In genomic region chr7:113206644-113207470, GRCm38 (mm10) we compare ENCODE assay signal across 8 mouse cellular contexts. TPM values are rescaled to one million over a fixed set of nuclear protein-coding genes. Genes with fewer than 3 reads are reported as not detected.
DNase-seq lines count a peak whose midpoint lies in the region; ATAC-seq and TF ChIP-seq lines count a peak whose summit lies in the region.

TSS of gene Arntl (plus strand) at chr7:113207465.

- peak within 1 kb of the TSS; percentile 87 for H3K4me2 ChIP-seq in hindbrain, embryonic 12.5 days (replicated peaks)

- under 1% methylated on average over 52 of the region's 52 CpGs for WGBS in hindbrain, embryonic 12.5 days

- DNase-seq in Patski (ENCODE audit: low read depth, low spot score), result peak; percentile 100
- DNase-seq in cerebellum, postnatal 10 days, result peak; percentile 98 to 99
- DNase-seq in frontal cortex, postnatal 10 days (ENCODE audit: low spot score in 2 of 2), result peak; percentile 95 to 97
- DNase-seq in layer of hippocampus, postnatal 14 days (ENCODE audit: low spot score in 2 of 2), result peak; percentile 95 to 99
- DNase-seq in lung, postnatal 14 days, result peak; percentile 93
- peak; percentile 100 for DNase-seq in retina, adult 2 months (ENCODE audit: low read depth, low spot score)
- peak; percentile 89 to 93 for DNase-seq in thymus, postnatal 36 days

- no peak for TF ChIP-seq CTCF in Patski (IDR thresholded peaks at IDR 0.05)

- POLR2A ChIA-PET in Patski (lab: Charles Lee), result interaction anchor here (0.6 to 0.7 kb wide), 3 partner anchors 70 to 831 kb away, joined by 3 to 6 read pairs (median 4); no protein-coding TSS in a partner anchor

- peak within 1 kb of the TSS; percentile 77 for H3K27ac ChIP-seq in hindbrain, embryonic 12.5 days

- in situ Hi-C loops in Patski (cut with MboI; ENCODE audit: low pct_unique_long_range_greater_than_20kb), result loop anchor here (5.0 kb wide), 2 partner anchors 35 to 60 kb away; no protein-coding TSS in a partner anchor

- no peaks in the 10 kb centered on the region for H3K36me3 ChIP-seq in hindbrain, embryonic 12.5 days

- H3K9me3 ChIP-seq in hindbrain, embryonic 12.5 days (replicated peaks), result no peaks in the 10 kb centered on the region; the same call in 1 of the 2 replicates

- CTCF ChIA-PET in Patski (lab: Charles Lee), result interaction anchor here (0.6 to 1.1 kb wide), 3 partner anchors 14 to 387 kb away, joined by 3 read pairs; no protein-coding TSS in a partner anchor

- H3K4me3 ChIP-seq in hindbrain, embryonic 12.5 days, result peak within 1 kb of the TSS; percentile 80

- H3K27me3 ChIP-seq in Patski, result no peaks in the 10 kb centered on the region
- H3K27me3 ChIP-seq in hindbrain, embryonic 12.5 days, result peaks cover 67% of the 10 kb centered on the region

- H3K9ac ChIP-seq in hindbrain, embryonic 12.5 days, result peak within 1 kb of the TSS; percentile 76

- peak; percentile 91 for ATAC-seq in Patski
- ATAC-seq in hindbrain, embryonic 12.5 days (ENCODE audit: low FRiP score), result peak; percentile 99

- H3K4me1 ChIP-seq in hindbrain, embryonic 12.5 days, result peaks cover 15% of the 10 kb centered on the region

RNA-seq across cellular contexts. Expression of gene Arntl, which starts in this region (rescaled TPM):
- polyA plus RNA-seq in Patski (2021), result 12.9 TPM
- polyA plus RNA-seq in hindbrain, embryonic 12.5 days (2016; fragmentation: Nextera tagmentation; extraction: Ambion mirVana), result 9.1 and 9.5 TPM in 2 replicates
- 10 to 100 TPM; 23.5 to 28.6 TPM for total RNA-seq in layer of hippocampus, postnatal 14 days (2021)

Comparison
In these comparisons a context has a peak if more than half of its experiments do, and no peak if none do; other contexts are left out.
1. Peak in every context shown above with its lines: DNase-seq, ATAC-seq, H3K4me3 ChIP-seq and H3K27ac ChIP-seq.